Mouse (Mus musculus): ENCODE results near the gene Gss. TPM values are rescaled to one million over a fixed set of nuclear protein-coding genes. Genes with fewer than 3 reads are reported as not detected.
A peak's percentile ranks its signal among the peaks of the same experiment; 100 is the strongest.

Gss gene
- polyA plus RNA-seq (2016; fragmentation: Nextera tagmentation; extraction: Ambion mirVana): 28.0 and 28.9 TPM in 2 replicates

GRCm38 (mm10) chr2:155592137-155592853 lies at the start of gene Gss:
Gss (minus strand) TSS chr2:155592810.
- Histone ChIP-seq H3K4me1 (peaks cover 7% of the 10 kb centered on the region), H3K4me2 (replicated peaks) (peak within 1 kb of the TSS; percentile 63), H3K36me3 (no peaks in the 10 kb centered on the region), H3K9ac (peak within 1 kb of the TSS; percentile 62), H3K27me3 (no peaks in the 10 kb centered on the region), H3K9me3 (no peaks in the 10 kb centered on the region), H3K27ac (peak within 1 kb of the TSS; percentile 77), H3K4me3 (peak within 1 kb of the TSS; percentile 54)
- ATAC-seq (ENCODE audit: insufficient number of reproducible peaks, insufficient read depth, low FRiP score, low TSS enrichment): peak; percentile 87
- under 1% methylated on average over 53 of the region's 53 CpGs for WGBS

GRCm38 (mm10) chr2:155641540-155642472 lies 49.2 kb upstream of the Gss start:
- Histone ChIP-seq H3K4me1 (no peaks in the 10 kb centered on the region), H3K27ac (no peak overlapping the region), H3K9me3 (no peaks in the 10 kb centered on the region), H3K27me3 (no peaks in the 10 kb centered on the region), H3K36me3 (peaks cover 91% of the 10 kb centered on the region), H3K4me2 (replicated peaks) (no peak overlapping the region), H3K9ac (no peak overlapping the region), H3K4me3 (no peak overlapping the region)
- WGBS: 85% methylated on average over 18 of the region's 18 CpGs
- ATAC-seq (ENCODE audit: insufficient number of reproducible peaks, insufficient read depth, low FRiP score, low TSS enrichment): no peak

GRCm38 (mm10) chr2:155640656-155641055 lies 48.0 kb upstream of the Gss start:
- Histone ChIP-seq H3K27me3 (no peaks in the 10 kb centered on the region), H3K4me3 (no peak overlapping the region), H3K27ac (no peak overlapping the region), H3K9ac (no peak overlapping the region), H3K4me2 (replicated peaks) (no peak overlapping the region), H3K4me1 (no peaks in the 10 kb centered on the region), H3K36me3 (peaks cover 96% of the 10 kb centered on the region), H3K9me3 (no peaks in the 10 kb centered on the region)
- WGBS: 80% methylated on average over 6 of the region's 6 CpGs
- ATAC-seq (ENCODE audit: insufficient number of reproducible peaks, insufficient read depth, low FRiP score, low TSS enrichment): no peak

GRCm38 (mm10) chr2:155637411-155637810 lies 44.8 kb upstream of the Gss start:
- Histone ChIP-seq H3K4me2 (replicated peaks) (no peak overlapping the region), H3K36me3 (peaks cover 97% of the 10 kb centered on the region), H3K9me3 (no peaks in the 10 kb centered on the region), H3K27me3 (peaks cover 15% of the 10 kb centered on the region), H3K9ac (no peak overlapping the region), H3K27ac (no peak overlapping the region), H3K4me1 (no peaks in the 10 kb centered on the region), H3K4me3 (no peak overlapping the region)
- WGBS: 93% methylated on average over 4 of the region's 4 CpGs
- ATAC-seq (ENCODE audit: insufficient number of reproducible peaks, insufficient read depth, low FRiP score, low TSS enrichment): no peak

- Histone ChIP-seq H3K9ac (no peak overlapping the region), H3K27ac (no peak overlapping the region)
- ATAC-seq (ENCODE audit: insufficient number of reproducible peaks, insufficient read depth, low FRiP score, low TSS enrichment): no peak
Measured at GRCm38 (mm10) chr2:155636881-155637280, 44.3 kb upstream of the Gss start.

GRCm38 (mm10) chr2:155635961-155636360 lies 43.4 kb upstream of the Gss start:
- no peaks in the 10 kb centered on the region for H3K9me3 ChIP-seq
- WGBS: 93% methylated on average over 8 of the region's 8 CpGs
- ATAC-seq (ENCODE audit: insufficient number of reproducible peaks, insufficient read depth, low FRiP score, low TSS enrichment): no peak
- H3K27me3 ChIP-seq: peaks cover 30% of the 10 kb centered on the region
- H3K4me3 ChIP-seq: no peak overlapping the region
- no peak overlapping the region for H3K4me2 ChIP-seq (replicated peaks)
- H3K27ac ChIP-seq: no peak overlapping the region
- no peaks in the 10 kb centered on the region for H3K4me1 ChIP-seq
- H3K36me3 ChIP-seq: peaks cover 93% of the 10 kb centered on the region
- no peak overlapping the region for H3K9ac ChIP-seq

More at GRCm38 (mm10) chr2:155636881-155637280, 44.3 kb upstream of the Gss start:
- H3K4me3 ChIP-seq: no peak overlapping the region
- H3K4me2 ChIP-seq (replicated peaks): no peak overlapping the region
- H3K9me3 ChIP-seq: no peaks in the 10 kb centered on the region
- no peaks in the 10 kb centered on the region for H3K4me1 ChIP-seq
- peaks cover 21% of the 10 kb centered on the region for H3K27me3 ChIP-seq
- peaks cover 96% of the 10 kb centered on the region for H3K36me3 ChIP-seq

GRCm38 (mm10) chr2:155634562-155634961 lies 42.0 kb upstream of the Gss start:
- no peak overlapping the region for H3K4me3 ChIP-seq
- no peak for ATAC-seq (ENCODE audit: insufficient number of reproducible peaks, insufficient read depth, low FRiP score, low TSS enrichment)
- no peaks in the 10 kb centered on the region for H3K9me3 ChIP-seq
- peaks cover 44% of the 10 kb centered on the region for H3K27me3 ChIP-seq
- peaks cover 9% of the 10 kb centered on the region; the same call in 1 of the 2 replicates for H3K4me1 ChIP-seq
- peaks cover 79% of the 10 kb centered on the region for H3K36me3 ChIP-seq
- H3K4me2 ChIP-seq (replicated peaks): no peak overlapping the region
- H3K9ac ChIP-seq: no peak overlapping the region
- H3K27ac ChIP-seq: no peak overlapping the region
- WGBS: 88% methylated on average over 8 of the region's 8 CpGs

- no peak for ATAC-seq (ENCODE audit: insufficient number of reproducible peaks, insufficient read depth, low FRiP score, low TSS enrichment)
- peaks cover 71% of the 10 kb centered on the region for H3K36me3 ChIP-seq
- H3K9ac ChIP-seq: no peak overlapping the region
- no peak overlapping the region for H3K27ac ChIP-seq
- WGBS: 95% methylated on average over 9 of the region's 9 CpGs
- peaks cover 17% of the 10 kb centered on the region; the same call in 1 of the 2 replicates for H3K4me1 ChIP-seq
- peaks cover 52% of the 10 kb centered on the region for H3K27me3 ChIP-seq
- H3K4me2 ChIP-seq (replicated peaks): no peak overlapping the region
- H3K4me3 ChIP-seq: no peak overlapping the region
- no peaks in the 10 kb centered on the region for H3K9me3 ChIP-seq
Measured at GRCm38 (mm10) chr2:155633731-155634130, 41.1 kb upstream of the Gss start.

- Histone ChIP-seq H3K4me2 (replicated peaks) (no peak overlapping the region), H3K27ac (no peak overlapping the region), H3K4me3 (no peak overlapping the region), H3K4me1 (peaks cover 20% of the 10 kb centered on the region; the same call in 1 of the 2 replicates), H3K27me3 (peaks cover 58% of the 10 kb centered on the region), H3K9me3 (no peaks in the 10 kb centered on the region), H3K9ac (no peak overlapping the region), H3K36me3 (peaks cover 66% of the 10 kb centered on the region)
- WGBS: 61% methylated on average over 19 of the region's 19 CpGs
- ATAC-seq (ENCODE audit: insufficient number of reproducible peaks, insufficient read depth, low FRiP score, low TSS enrichment): no peak
Measured at GRCm38 (mm10) chr2:155633121-155633520, 40.5 kb upstream of the Gss start.

GRCm38 (mm10) chr2:155632138-155632936 lies 39.7 kb upstream of the Gss start:
- H3K36me3 ChIP-seq: peaks cover 58% of the 10 kb centered on the region
- no peak overlapping the region for H3K9ac ChIP-seq
- H3K9me3 ChIP-seq: no peaks in the 10 kb centered on the region
- H3K4me2 ChIP-seq (replicated peaks): no peak overlapping the region
- ATAC-seq (ENCODE audit: insufficient number of reproducible peaks, insufficient read depth, low FRiP score, low TSS enrichment): no peak
- H3K4me3 ChIP-seq: no peak overlapping the region
- peaks cover 20% of the 10 kb centered on the region; the same call in 1 of the 2 replicates for H3K4me1 ChIP-seq
- peaks cover 66% of the 10 kb centered on the region for H3K27me3 ChIP-seq
- 68% methylated on average over 30 of the region's 30 CpGs for WGBS
- no peak overlapping the region for H3K27ac ChIP-seq
